Mouse (Mus musculus): ENCODE measurements at regions not wholly inside any gene's neighbourhood (a gene's known extent, or its start where the extent isn't known, plus 50 kb on each side); places are given as distances from the start of the nearest gene placed in this dataset.

GRCm38 (mm10) chr19:54285481-54285880 lies 241.5 kb downstream of the Adra2a start:
- Histone ChIP-seq H3K9ac (replicated peaks; ENCODE audit: low read depth, low read length) (no peak overlapping the region), H3K4me3 (replicated peaks; ENCODE audit: low read length) (no peak overlapping the region), H3K4me2 (ENCODE audit: low read length) (no peak overlapping the region), H3K27me3 (replicated peaks; ENCODE audit: control insufficient read depth, insufficient read depth, low read length) (no peaks in the 10 kb centered on the region), H3K27ac (ENCODE audit: low read length) (no peak overlapping the region), H3K36me3 (ENCODE audit: control insufficient read depth, insufficient read depth) (no peaks in the 10 kb centered on the region), H3K4me1 (replicated peaks; ENCODE audit: control insufficient read depth, insufficient read depth, low read length) (no peaks in the 10 kb centered on the region), H3K9me3 (ENCODE audit: control insufficient read depth, low read length) (no peaks in the 10 kb centered on the region)
- no peak for ATAC-seq

GRCm38 (mm10) chr19:54297663-54298388 lies 253.9 kb downstream of the Adra2a start:
- Histone ChIP-seq H3K4me1 (replicated peaks; ENCODE audit: control insufficient read depth, insufficient read depth, low read length) (no peaks in the 10 kb centered on the region), H3K4me3 (replicated peaks; ENCODE audit: low read length) (no peak overlapping the region), H3K4me2 (ENCODE audit: low read length) (no peak overlapping the region), H3K27me3 (replicated peaks; ENCODE audit: control insufficient read depth, insufficient read depth, low read length) (no peaks in the 10 kb centered on the region), H3K27ac (ENCODE audit: low read length) (no peak overlapping the region), H3K9ac (replicated peaks; ENCODE audit: low read depth, low read length) (no peak overlapping the region), H3K9me3 (ENCODE audit: control insufficient read depth, low read length) (no peaks in the 10 kb centered on the region), H3K36me3 (ENCODE audit: control insufficient read depth, insufficient read depth) (no peaks in the 10 kb centered on the region)
- WGBS, result 86% methylated on average over 10 of the region's 10 CpGs
- no peak for ATAC-seq

GRCm38 (mm10) chr19:54311289-54311688 lies 267.3 kb downstream of the Adra2a start:
- H3K9me3 ChIP-seq (ENCODE audit: control insufficient read depth, low read length), result no peaks in the 10 kb centered on the region
- no peaks in the 10 kb centered on the region for H3K27me3 ChIP-seq (replicated peaks; ENCODE audit: control insufficient read depth, insufficient read depth, low read length)
- no peaks in the 10 kb centered on the region for H3K36me3 ChIP-seq (ENCODE audit: control insufficient read depth, insufficient read depth)
- WGBS, result 11% methylated on average over 6 of the region's 6 CpGs
- no peak overlapping the region for H3K9ac ChIP-seq (replicated peaks; ENCODE audit: low read depth, low read length)
- H3K27ac ChIP-seq (ENCODE audit: low read length), result no peak overlapping the region
- no peak overlapping the region for H3K4me2 ChIP-seq (ENCODE audit: low read length)
- H3K4me1 ChIP-seq (replicated peaks; ENCODE audit: control insufficient read depth, insufficient read depth, low read length), result no peaks in the 10 kb centered on the region
- ATAC-seq, result peak; percentile 57; the same call in 1 of the 2 replicates
- no peak overlapping the region for H3K4me3 ChIP-seq (replicated peaks; ENCODE audit: low read length)

- Histone ChIP-seq H3K4me1 (replicated peaks; ENCODE audit: control insufficient read depth, insufficient read depth, low read length) (no peaks in the 10 kb centered on the region), H3K4me2 (ENCODE audit: low read length) (no peak overlapping the region), H3K27ac (ENCODE audit: low read length) (no peak overlapping the region), H3K4me3 (replicated peaks; ENCODE audit: low read length) (no peak overlapping the region), H3K9me3 (ENCODE audit: control insufficient read depth, low read length) (no peaks in the 10 kb centered on the region), H3K9ac (replicated peaks; ENCODE audit: low read depth, low read length) (no peak overlapping the region), H3K27me3 (replicated peaks; ENCODE audit: control insufficient read depth, insufficient read depth, low read length) (no peaks in the 10 kb centered on the region), H3K36me3 (ENCODE audit: control insufficient read depth, insufficient read depth) (no peaks in the 10 kb centered on the region)
- ATAC-seq, result no peak
- 13% methylated on average over 1 of the region's 1 CpGs for WGBS
These were observed 267.8 kb downstream of the Adra2a start for GRCm38 (mm10) chr19:54311723-54312122.

GRCm38 (mm10) chr19:54323276-54323675 lies 279.3 kb downstream of the Adra2a start:
- ATAC-seq, result no peak
- Histone ChIP-seq H3K4me2 (ENCODE audit: low read length) (no peak overlapping the region), H3K9me3 (ENCODE audit: control insufficient read depth, low read length) (no peaks in the 10 kb centered on the region), H3K27me3 (replicated peaks; ENCODE audit: control insufficient read depth, insufficient read depth, low read length) (no peaks in the 10 kb centered on the region), H3K9ac (replicated peaks; ENCODE audit: low read depth, low read length) (no peak overlapping the region), H3K27ac (ENCODE audit: low read length) (no peak overlapping the region), H3K36me3 (ENCODE audit: control insufficient read depth, insufficient read depth) (no peaks in the 10 kb centered on the region), H3K4me3 (replicated peaks; ENCODE audit: low read length) (no peak overlapping the region), H3K4me1 (replicated peaks; ENCODE audit: control insufficient read depth, insufficient read depth, low read length) (no peaks in the 10 kb centered on the region)
- 80% methylated on average over 5 of the region's 5 CpGs for WGBS

- no peak overlapping the region for H3K4me3 ChIP-seq (replicated peaks; ENCODE audit: low read length)
- H3K9ac ChIP-seq (replicated peaks; ENCODE audit: low read depth, low read length), result no peak overlapping the region
- no peak overlapping the region for H3K4me2 ChIP-seq (ENCODE audit: low read length)
- WGBS, result 62% methylated on average over 4 of the region's 4 CpGs
- no peaks in the 10 kb centered on the region for H3K36me3 ChIP-seq (ENCODE audit: control insufficient read depth, insufficient read depth)
- no peak overlapping the region for H3K27ac ChIP-seq (ENCODE audit: low read length)
- H3K27me3 ChIP-seq (replicated peaks; ENCODE audit: control insufficient read depth, insufficient read depth, low read length), result no peaks in the 10 kb centered on the region
- no peaks in the 10 kb centered on the region for H3K4me1 ChIP-seq (replicated peaks; ENCODE audit: control insufficient read depth, insufficient read depth, low read length)
- H3K9me3 ChIP-seq (ENCODE audit: control insufficient read depth, low read length), result peaks cover 3% of the 10 kb centered on the region; the same call in 1 of the 2 replicates
- no peak for ATAC-seq
These were observed 281.0 kb downstream of the Adra2a start for GRCm38 (mm10) chr19:54324991-54325390.

- no peak overlapping the region for H3K9ac ChIP-seq (replicated peaks; ENCODE audit: low read depth, low read length)
- H3K9me3 ChIP-seq (ENCODE audit: control insufficient read depth, low read length), result peaks cover 3% of the 10 kb centered on the region; the same call in 1 of the 2 replicates
- H3K4me1 ChIP-seq (replicated peaks; ENCODE audit: control insufficient read depth, insufficient read depth, low read length), result no peaks in the 10 kb centered on the region
- no peaks in the 10 kb centered on the region for H3K27me3 ChIP-seq (replicated peaks; ENCODE audit: control insufficient read depth, insufficient read depth, low read length)
- no peak for ATAC-seq
- no peak overlapping the region for H3K4me3 ChIP-seq (replicated peaks; ENCODE audit: low read length)
- H3K27ac ChIP-seq (ENCODE audit: low read length), result no peak overlapping the region
- no peaks in the 10 kb centered on the region for H3K36me3 ChIP-seq (ENCODE audit: control insufficient read depth, insufficient read depth)
- WGBS, result 83% methylated on average over 1 of the region's 1 CpGs
- no peak overlapping the region for H3K4me2 ChIP-seq (ENCODE audit: low read length)
These were observed 288.2 kb downstream of the Adra2a start for GRCm38 (mm10) chr19:54332140-54332539.

GRCm38 (mm10) chr19:54340778-54341291 lies 296.9 kb downstream of the Adra2a start:
- H3K36me3 ChIP-seq (ENCODE audit: control insufficient read depth, insufficient read depth), result no peaks in the 10 kb centered on the region
- no peaks in the 10 kb centered on the region for H3K27me3 ChIP-seq (replicated peaks; ENCODE audit: control insufficient read depth, insufficient read depth, low read length)
- H3K4me3 ChIP-seq (replicated peaks; ENCODE audit: low read length), result no peak overlapping the region
- H3K9ac ChIP-seq (replicated peaks; ENCODE audit: low read depth, low read length), result no peak overlapping the region
- no peaks in the 10 kb centered on the region for H3K4me1 ChIP-seq (replicated peaks; ENCODE audit: control insufficient read depth, insufficient read depth, low read length)
- 87% methylated on average over 2 of the region's 2 CpGs for WGBS
- no peak overlapping the region for H3K4me2 ChIP-seq (ENCODE audit: low read length)
- no peak overlapping the region for H3K27ac ChIP-seq (ENCODE audit: low read length)
- no peak for ATAC-seq
- H3K9me3 ChIP-seq (ENCODE audit: control insufficient read depth, low read length), result no peaks in the 10 kb centered on the region

- no peaks in the 10 kb centered on the region for H3K27me3 ChIP-seq (replicated peaks; ENCODE audit: control insufficient read depth, insufficient read depth, low read length)
These were observed 315.8 kb downstream of the Adra2a start for GRCm38 (mm10) chr19:54359731-54360130.

More at GRCm38 (mm10) chr19:54359731-54360130, 315.8 kb downstream of the Adra2a start:
- H3K4me1 ChIP-seq (replicated peaks; ENCODE audit: control insufficient read depth, insufficient read depth, low read length), result no peaks in the 10 kb centered on the region
- H3K4me2 ChIP-seq (ENCODE audit: low read length), result no peak overlapping the region
- H3K36me3 ChIP-seq (ENCODE audit: control insufficient read depth, insufficient read depth), result no peaks in the 10 kb centered on the region
- no peaks in the 10 kb centered on the region for H3K9me3 ChIP-seq (ENCODE audit: control insufficient read depth, low read length)
- no peak for ATAC-seq
- H3K9ac ChIP-seq (replicated peaks; ENCODE audit: low read depth, low read length), result no peak overlapping the region
- WGBS, result 82% methylated on average over 7 of the region's 7 CpGs
- no peak overlapping the region for H3K4me3 ChIP-seq (replicated peaks; ENCODE audit: low read length)
- H3K27ac ChIP-seq (ENCODE audit: low read length), result no peak overlapping the region
